Mouse (Mus musculus) cerebellum, postnatal 4 days (tissue): ENCODE results near the gene Pigx.
"Not testable (repeated sequence)": the region's sequence is repeated elsewhere in the genome, so short reads cannot be mapped to it uniquely, and the experiment has no call there.

Experiments
- DNase-seq, 2 experiments: peaks; one replicate each; pipeline ENCODE4 v3.0.0; 2022; ENCODE audit warnings: low spot score in 2 of 2, mixed read lengths in 1 of 2

Pigx gene

GRCm38 (mm10) chr16:32108578-32108977, 9.0 kb upstream of the Pigx start:
- no peak for DNase-seq

GRCm38 (mm10) chr16:32108170-32108569, 8.6 kb upstream of the Pigx start:
- no peak for DNase-seq

- no peak for DNase-seq
These were observed 8.0 kb upstream of the Pigx start for GRCm38 (mm10) chr16:32107342-32108045.

- DNase-seq: no peak
These were observed 6.2 kb upstream of the Pigx start for GRCm38 (mm10) chr16:32105698-32106097.

DNA sequence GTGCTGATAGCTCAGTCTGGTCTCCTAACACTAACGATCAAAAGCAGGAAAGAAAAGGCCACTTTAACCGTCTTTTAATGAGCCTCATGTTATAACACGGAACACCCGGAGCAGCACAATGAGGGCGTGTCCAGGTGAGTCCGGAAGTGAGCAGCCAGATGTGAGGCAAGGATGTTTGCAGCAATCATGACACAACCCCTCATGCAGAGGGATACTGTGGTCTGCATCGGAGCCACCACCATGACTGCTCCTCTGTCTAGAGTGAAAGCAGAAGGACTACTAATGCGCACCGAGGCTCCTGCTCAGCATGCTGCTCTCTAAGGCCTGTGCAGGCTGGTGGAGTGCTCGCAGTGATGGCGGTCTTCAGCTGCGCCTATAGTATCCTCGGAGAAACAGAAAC, 2.8 kb upstream of the Pigx start:
- DNase-seq: no peak

DNA sequence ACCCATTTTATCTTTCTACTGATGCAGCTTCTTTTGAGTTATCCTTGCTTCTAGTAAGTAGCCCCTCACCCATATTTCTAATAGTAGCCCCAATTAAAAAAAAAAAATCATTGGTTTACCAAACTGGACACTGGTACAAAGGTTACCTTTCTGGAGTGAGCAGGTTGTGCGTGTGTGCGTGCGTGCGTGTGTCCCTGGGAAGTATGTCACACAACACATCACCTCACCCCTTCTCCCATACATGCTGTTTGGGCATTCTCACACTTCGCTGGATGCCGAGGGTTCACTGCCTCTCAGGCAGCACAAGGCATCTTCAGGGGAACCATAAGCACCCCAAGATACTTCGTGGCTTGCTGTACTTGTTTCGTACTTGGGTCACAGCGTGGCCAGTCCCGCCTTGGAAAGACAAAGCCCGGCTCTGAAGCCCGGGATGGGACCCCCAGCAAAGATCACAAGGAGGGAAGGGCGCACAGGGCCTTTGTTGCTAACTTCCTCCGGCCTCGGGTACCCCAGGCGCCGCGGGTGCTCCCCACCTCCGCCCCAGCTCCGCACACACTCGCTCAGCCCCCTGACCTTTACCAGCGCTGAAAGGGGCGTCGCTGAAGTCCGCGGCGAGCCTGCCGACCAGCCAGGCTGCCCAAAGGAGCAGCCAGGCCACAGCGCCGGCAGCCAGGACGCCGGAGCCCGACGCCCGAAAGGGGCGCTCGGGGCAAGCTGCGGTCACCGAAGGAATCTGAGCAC, 473 bp downstream of the Pigx start:
- no peak for DNase-seq

DNA sequence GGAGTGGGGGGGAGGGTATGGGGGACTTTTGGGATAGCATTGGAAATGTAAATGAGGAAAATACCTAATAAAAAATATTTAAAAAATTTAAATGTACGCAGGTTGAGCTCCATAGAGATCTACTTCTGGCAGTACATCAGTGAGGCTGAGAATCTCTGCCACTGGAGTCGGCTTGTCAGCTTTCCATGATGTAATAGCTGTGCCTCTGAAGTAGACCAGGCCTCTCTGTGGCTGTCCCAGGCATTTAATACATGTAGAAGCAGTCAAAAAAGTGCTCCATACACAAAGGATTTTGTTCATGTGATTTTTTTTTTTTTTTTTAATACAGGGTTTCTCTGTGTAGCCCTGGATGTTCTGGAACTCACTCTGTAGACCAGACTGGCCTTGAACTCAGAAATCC, 1.8 kb downstream of the Pigx start:
- DNase-seq: not testable (repeated sequence)

- DNase-seq: no peak
These were observed 8.1 kb downstream of the Pigx start for GRCm38 (mm10) chr16:32091466-32091865.

DNA sequence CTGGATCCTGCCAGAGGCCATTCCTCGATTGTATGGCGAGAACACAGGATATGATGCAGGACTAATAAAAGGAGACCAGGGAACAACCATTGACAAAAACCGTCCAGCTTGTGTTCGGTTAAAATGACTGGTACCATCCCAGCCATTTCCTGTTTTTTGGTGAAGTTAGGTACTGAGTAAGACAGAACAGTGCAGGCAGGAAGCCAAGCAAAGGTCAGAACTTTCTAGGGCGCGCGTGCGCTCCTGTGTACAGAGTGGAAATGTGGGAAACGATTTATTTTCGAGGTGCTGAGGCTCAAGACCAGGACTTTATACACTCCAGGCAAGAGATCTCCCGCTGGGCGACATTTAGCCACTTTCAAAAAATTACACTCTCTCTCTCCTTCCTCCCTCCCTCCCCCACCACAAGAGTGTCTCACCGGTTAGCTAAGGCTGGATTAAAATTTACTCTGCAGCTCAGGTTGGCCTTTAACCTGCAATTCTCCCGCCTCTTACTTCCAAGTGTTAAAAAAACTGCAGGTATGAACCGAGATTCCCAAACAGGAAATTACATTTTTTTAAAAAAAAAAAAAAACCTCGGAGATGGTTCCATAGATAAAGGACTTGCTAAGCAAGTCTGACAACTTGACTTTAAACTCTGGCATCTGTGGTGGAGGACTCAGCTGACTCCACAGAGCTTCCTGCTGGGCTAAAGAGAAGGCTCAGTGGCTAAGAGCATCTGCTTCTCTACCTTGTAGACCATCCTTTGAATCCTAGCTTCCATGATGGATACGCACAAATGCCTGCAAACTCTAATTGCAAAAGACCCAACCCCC, 11.7 kb downstream of the Pigx start:
- no peak for DNase-seq

- peak; percentile 65 to 88 for DNase-seq
These were observed 20.5 kb downstream of the Pigx start, which contains the start of gene Pak2 for GRCm38 (mm10) chr16:32078991-32079511. Pak2 (minus strand) TSS chr16:32079342.

GRCm38 (mm10) chr16:32078408-32078990, 21.0 kb downstream of the Pigx start:
- peak in 1 of 2 experiments; percentile 37 for DNase-seq

DNA sequence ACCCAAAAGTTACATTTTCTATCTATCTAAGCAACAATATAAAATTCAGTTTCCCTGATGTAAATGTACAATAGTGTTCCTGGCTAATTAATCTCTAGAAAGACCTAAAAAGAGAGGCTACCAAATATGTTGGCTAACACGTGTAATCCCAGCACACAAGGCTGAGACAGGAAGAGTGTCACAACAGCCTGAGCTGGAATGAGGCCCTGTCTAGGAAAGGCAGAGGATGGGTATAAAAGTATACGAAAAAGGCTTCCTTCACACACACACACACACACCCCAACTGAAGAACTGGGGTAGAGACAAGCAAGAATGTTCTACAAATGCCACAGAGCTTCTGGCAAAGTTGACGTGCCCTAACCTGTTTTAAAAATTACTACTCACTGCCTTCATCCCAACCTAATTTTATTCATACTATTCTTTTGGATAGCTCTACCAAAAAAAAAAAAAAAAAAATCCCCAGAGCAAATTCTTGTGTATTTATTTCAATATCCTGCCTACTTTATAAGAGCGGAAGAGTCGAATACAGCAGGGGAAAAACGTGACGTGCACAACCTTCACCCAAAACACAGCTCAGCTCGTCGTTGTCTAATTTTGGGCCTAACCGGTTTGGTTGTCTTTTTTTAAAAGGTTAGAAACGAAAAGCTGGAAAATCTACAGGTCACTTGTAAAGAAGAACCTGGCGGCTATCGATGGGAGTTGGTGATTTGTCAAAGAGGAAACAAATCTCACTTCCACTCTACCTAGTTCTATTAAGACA, 21.7 kb downstream of the Pigx start:
- no peak for DNase-seq

DNA sequence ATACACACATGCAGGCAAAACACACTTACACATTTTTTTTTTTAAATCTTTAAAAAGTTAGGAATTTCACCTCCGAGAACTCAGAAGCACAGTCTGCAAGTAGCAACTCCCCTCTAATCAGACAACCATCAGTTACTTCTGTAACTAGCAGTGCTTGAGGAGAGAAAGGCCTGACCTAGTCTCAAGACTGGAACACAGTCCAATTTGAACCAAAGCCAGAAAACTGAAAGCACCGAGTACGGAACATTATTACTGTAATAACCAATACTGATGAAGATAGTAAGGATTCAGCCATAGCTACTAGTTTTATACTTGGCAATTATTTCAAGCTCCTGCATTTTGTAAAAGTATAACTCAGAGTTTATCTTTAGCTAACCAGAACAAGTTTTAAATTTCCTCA, 23.1 kb downstream of the Pigx start:
- no peak for DNase-seq

DNA sequence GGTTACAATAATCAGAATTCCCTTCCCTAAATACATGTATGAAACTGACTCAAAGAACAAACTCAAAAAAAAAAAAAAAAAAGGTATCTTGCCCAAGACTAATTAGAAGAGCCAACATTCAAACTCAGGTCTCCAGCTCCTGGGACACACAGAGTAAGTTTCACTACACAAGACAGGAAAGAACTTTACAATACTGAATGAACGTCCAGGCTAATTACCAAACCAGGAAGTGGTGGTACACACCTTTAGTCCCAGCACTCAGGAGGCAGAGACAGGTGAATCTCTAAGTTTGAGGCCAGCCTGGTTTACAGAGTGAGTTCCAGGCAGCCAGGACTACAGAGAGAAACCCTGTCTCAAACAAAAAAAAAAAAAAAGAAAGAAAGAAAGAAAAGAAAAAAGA, 23.8 kb downstream of the Pigx start:
- DNase-seq: no peak

GRCm38 (mm10) chr16:32070070-32070469, 29.5 kb downstream of the Pigx start:
- DNase-seq: not testable (repeated sequence)

- no peak for DNase-seq
These were observed 30.9 kb downstream of the Pigx start for GRCm38 (mm10) chr16:32068389-32069300.

DNA sequence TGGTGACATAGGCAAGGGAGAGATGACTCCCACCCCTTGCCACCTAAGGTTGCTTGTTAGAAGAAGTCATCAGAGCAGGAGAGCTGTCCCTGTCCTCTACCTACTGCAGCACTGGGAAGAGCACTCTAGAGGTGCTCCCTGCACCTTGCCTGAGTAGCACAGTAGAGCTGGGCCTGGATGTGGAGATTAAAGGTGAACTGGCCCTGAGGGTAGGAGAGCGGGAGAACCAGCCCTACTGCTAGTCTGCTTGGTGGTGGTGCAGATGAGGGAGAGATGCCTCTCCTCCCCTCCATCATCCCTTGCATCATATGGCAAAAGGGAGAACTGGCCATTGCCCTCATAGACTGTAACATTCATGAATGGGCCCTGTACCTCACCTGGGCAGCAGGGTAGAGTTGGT, 32.6 kb downstream of the Pigx start:
- no peak for DNase-seq

GRCm38 (mm10) chr16:32063900-32064299, 35.6 kb downstream of the Pigx start:
- no peak for DNase-seq

GRCm38 (mm10) chr16:32062226-32062625, 37.3 kb downstream of the Pigx start:
- DNase-seq: no peak
